Mouse (Mus musculus) stomach, postnatal 0 days (tissue): ENCODE results near the gene Foxp1. TPM values are rescaled to one million over a fixed set of nuclear protein-coding genes. Genes with fewer than 3 reads are reported as not detected.

Experiments
- ATAC-seq: fragments of 200-750 bp; cut with Nextera tagmentation; 2 replicates; pipeline ENCODE4 v1.8.0; 2017; ENCODE audit not compliant: low FRiP score, low TSS enrichment
- DNase-seq: peaks from one replicate; pipeline ENCODE4 v3.0.0-alpha.2; 2016; ENCODE audit warnings: low spot score
- H3K27ac ChIP-seq: fragments of 300-500 bp; sonication (generic); replicated peaks from 2 replicates; pipeline ENCODE4 v1.5.1; 2014; ENCODE audit warnings: mild to moderate bottlenecking, control low read depth
- H3K27me3 ChIP-seq: fragments of 300-500 bp; sonication (generic); 2 replicates; pipeline ENCODE4 v1.6.1; 2014; ENCODE audit warnings: low read length; ENCODE audit not compliant: control insufficient read depth, insufficient read depth
- H3K36me3 ChIP-seq: fragments of 300-500 bp; sonication (generic); 2 replicates; pipeline ENCODE4 v1.6.1; 2014; ENCODE audit warnings: low read length, mixed read lengths; ENCODE audit not compliant: control insufficient read depth, insufficient read depth
- H3K4me1 ChIP-seq: fragments of 300-500 bp; sonication (generic); replicated peaks from 2 replicates; pipeline ENCODE4 v1.6.1; 2014; ENCODE audit warnings: antibody characterized with exemption; ENCODE audit not compliant: control insufficient read depth, insufficient read depth
- H3K4me2 ChIP-seq: fragments of 300-500 bp; sonication (generic); replicated peaks from 2 replicates; pipeline ENCODE4 v1.6.1; 2014; ENCODE audit warnings: low read depth, mild to moderate bottlenecking, control low read depth, moderate library complexity
- H3K4me3 ChIP-seq: fragments of 300-500 bp; sonication (generic); 2 replicates; pipeline ENCODE4 v1.5.1; 2014; ENCODE audit warnings: low read depth, low read length, control low read depth
- H3K9ac ChIP-seq: fragments of 300-500 bp; sonication (generic); 2 replicates; pipeline ENCODE4 v1.6.1; 2014; ENCODE audit warnings: mild to moderate bottlenecking, low read length, control low read depth, mixed read lengths
- H3K9me3 ChIP-seq: fragments of 300-500 bp; sonication (generic); 2 replicates; pipeline ENCODE4 v1.6.1; 2016; ENCODE audit warnings: low read length; ENCODE audit not compliant: control insufficient read depth
- CTCF ChIP-seq: IDR thresholded peaks from 2 replicates; pipeline ENCODE4 v1.5.1; 2016; ENCODE audit warnings: antibody characterized with exemption, low read depth, mild to moderate bottlenecking, moderate library complexity
- EP300 ChIP-seq: optimal IDR thresholded peaks from 2 replicates; pipeline ENCODE3; 2016; ENCODE audit warnings: antibody characterized with exemption
- WGBS: fragments of 180-500 bp; shearing (Covaris S2); extraction: QIAGEN DNeasy Blood & Tissue Kit; methylation state at CpG from one replicate; pipeline ENCODE4 v1.1.7; 2014; 5-methylcytosine and 5-hydroxymethylcytosine counted together
- polyA plus RNA-seq: library from polyadenylated mRNA; unstranded; fragments of >200 nt; fragmentation: Nextera tagmentation; extraction: Ambion mirVana; gene quantifications from 2 replicates; pipeline ENCODE4 v1.2.1, GENCODE M21; 2015

Gene Foxp1
- polyA plus RNA-seq, 1 experiment from 2014 or later: 68.9 TPM

GRCm38 (mm10) chr6:99388023-99388422, 134.5 kb downstream of the Foxp1 start:
- Histone ChIP-seq H3K27me3 (no peaks in the 10 kb centered on the region), H3K36me3 (no peaks in the 10 kb centered on the region), H3K4me3 (no peak overlapping the region), H3K27ac (peak overlapping the region; percentile 75), H3K4me2 (no peak overlapping the region), H3K9ac (no peak overlapping the region), H3K4me1 (no peaks in the 10 kb centered on the region), H3K9me3 (no peaks in the 10 kb centered on the region)
- ATAC-seq: peak; percentile 19; the same call in 1 of the 2 replicates
- TF ChIP-seq EP300 (no peak), CTCF (no peak)
- DNase-seq: no peak
- 71% methylated on average over 5 of the region's 5 CpGs for WGBS

- no peak overlapping the region for H3K4me3 ChIP-seq
- no peak overlapping the region for H3K9ac ChIP-seq
- WGBS: 71% methylated on average over 2 of the region's 2 CpGs
- TF ChIP-seq CTCF (peak; percentile 72), EP300 (no peak)
- ATAC-seq (no peak), DNase-seq (peak; percentile 29)
- H3K9me3 ChIP-seq: no peaks in the 10 kb centered on the region
- H3K36me3 ChIP-seq: no peaks in the 10 kb centered on the region
- no peak overlapping the region for H3K27ac ChIP-seq
- H3K4me2 ChIP-seq: no peak overlapping the region
- no peaks in the 10 kb centered on the region for H3K4me1 ChIP-seq
- H3K27me3 ChIP-seq: no peaks in the 10 kb centered on the region
Observed at GRCm38 (mm10) chr6:99385059-99385604, 137.4 kb downstream of the Foxp1 start.

GRCm38 (mm10) chr6:99383846-99384472, 138.6 kb downstream of the Foxp1 start:
- H3K9ac ChIP-seq: no peak overlapping the region
- no peak overlapping the region for H3K27ac ChIP-seq
- H3K4me1 ChIP-seq: peaks cover 5% of the 10 kb centered on the region; the same call in 1 of the 2 replicates
- no peaks in the 10 kb centered on the region for H3K9me3 ChIP-seq
- TF ChIP-seq EP300 (no peak), CTCF (no peak)
- DNase-seq (no peak), ATAC-seq (no peak)
- WGBS: 75% methylated on average over 4 of the region's 4 CpGs
- H3K4me3 ChIP-seq: no peak overlapping the region
- no peaks in the 10 kb centered on the region for H3K27me3 ChIP-seq
- H3K4me2 ChIP-seq: no peak overlapping the region
- H3K36me3 ChIP-seq: no peaks in the 10 kb centered on the region

GRCm38 (mm10) chr6:99380146-99380545, 142.4 kb downstream of the Foxp1 start:
- DNase-seq (no peak), ATAC-seq (no peak)
- no peaks in the 10 kb centered on the region for H3K9me3 ChIP-seq
- H3K9ac ChIP-seq: no peak overlapping the region
- no peak overlapping the region for H3K4me2 ChIP-seq
- H3K4me1 ChIP-seq: peaks cover 5% of the 10 kb centered on the region; the same call in 1 of the 2 replicates
- 68% methylated on average over 5 of the region's 5 CpGs for WGBS
- no peaks in the 10 kb centered on the region for H3K27me3 ChIP-seq
- H3K36me3 ChIP-seq: no peaks in the 10 kb centered on the region
- no peak for TF ChIP-seq CTCF
- TF ChIP-seq EP300: no peak
- no peak overlapping the region for H3K27ac ChIP-seq
- no peak overlapping the region for H3K4me3 ChIP-seq

- Histone ChIP-seq H3K36me3 (no peaks in the 10 kb centered on the region), H3K9me3 (no peaks in the 10 kb centered on the region), H3K4me2 (no peak overlapping the region), H3K4me1 (peaks cover 7% of the 10 kb centered on the region; the same call in 1 of the 2 replicates), H3K9ac (no peak overlapping the region), H3K4me3 (no peak overlapping the region), H3K27me3 (no peaks in the 10 kb centered on the region), H3K27ac (0 out of 2 replicates have a peak overlapping the region, but pooled peaks have one; percentile 8)
- DNase-seq: no peak
- 65% methylated on average over 7 of the region's 7 CpGs for WGBS
- no peak for TF ChIP-seq EP300
- TF ChIP-seq CTCF: no peak
- 0 out of 2 replicates have a peak, but pooled peaks have one; percentile 14 for ATAC-seq
Observed at GRCm38 (mm10) chr6:99378997-99379710, 143.4 kb downstream of the Foxp1 start.

- Histone ChIP-seq H3K36me3 (no peaks in the 10 kb centered on the region), H3K4me1 (peaks cover 7% of the 10 kb centered on the region; the same call in 1 of the 2 replicates)
Observed at GRCm38 (mm10) chr6:99377716-99378115, 144.8 kb downstream of the Foxp1 start.

More at GRCm38 (mm10) chr6:99377716-99378115, 144.8 kb downstream of the Foxp1 start:
- WGBS: 67% methylated on average over 4 of the region's 4 CpGs
- ATAC-seq: no peak
- Histone ChIP-seq H3K9me3 (no peaks in the 10 kb centered on the region), H3K27ac (no peak overlapping the region; the same call in 1 of the 2 replicates), H3K4me2 (no peak overlapping the region), H3K9ac (no peak overlapping the region), H3K27me3 (no peaks in the 10 kb centered on the region), H3K4me3 (no peak overlapping the region)
- TF ChIP-seq EP300 (no peak), CTCF (no peak)
- no peak for DNase-seq
